Mouse (Mus musculus): ENCODE measurements around the gene Bbs9. TPM values are rescaled to one million over a fixed set of nuclear protein-coding genes. Genes with fewer than 3 reads are reported as not detected.

Gene Bbs9
- polyA plus RNA-seq, 1 experiment, result 17.9 TPM

DNA sequence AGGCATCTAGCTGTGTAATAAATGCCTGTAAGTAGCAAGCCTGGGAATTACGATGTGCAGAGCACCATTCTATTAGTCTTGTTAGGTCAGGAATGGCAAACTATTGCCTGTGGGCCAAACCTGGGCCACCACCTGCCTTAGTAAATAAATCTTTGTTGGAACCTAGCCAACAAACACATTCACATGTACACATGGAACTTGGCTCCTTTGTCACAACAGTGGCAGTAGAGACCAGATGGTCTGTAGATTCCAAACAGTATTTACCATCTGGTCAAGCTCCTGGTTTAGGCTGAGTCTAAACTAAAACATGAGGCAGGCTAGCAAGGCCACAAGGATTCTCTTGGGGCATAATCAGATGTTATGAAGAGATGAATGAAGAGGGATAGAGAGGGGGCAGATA, 399.7 kb downstream of the Bbs9 start:
- TF ChIP-seq CTCF (IDR thresholded peaks at IDR 0.05; ENCODE audit: low read depth, low read length) (no peak), POLR2A (IDR thresholded peaks at IDR 0.05; ENCODE audit: insufficient read depth, low read length) (no peak), EP300 (IDR thresholded peaks at IDR 0.05; ENCODE audit: insufficient read depth, low read depth, low read length) (no peak)
- Histone ChIP-seq H3K4me1 (ENCODE audit: control insufficient read depth, insufficient read depth, low read length) (no peaks in the 10 kb centered on the region), H3K9ac (ENCODE audit: low read depth, poor library complexity, severe bottlenecking) (no peak overlapping the region), H3K27me3 (ENCODE audit: control insufficient read depth, insufficient read depth, low read length, poor library complexity, severe bottlenecking) (no peaks in the 10 kb centered on the region), H3K27ac (ENCODE audit: insufficient read depth, low read length) (no peak overlapping the region), H3K9me3 (replicated peaks; ENCODE audit: control insufficient read depth, insufficient read depth, low read length, poor library complexity, severe bottlenecking) (no peaks in the 10 kb centered on the region), H3K4me3 (ENCODE audit: low read depth, low read length) (no peak overlapping the region), H3K36me3 (ENCODE audit: control insufficient read depth, insufficient read depth, low read length, poor library complexity, severe bottlenecking) (no peaks in the 10 kb centered on the region)

DNA sequence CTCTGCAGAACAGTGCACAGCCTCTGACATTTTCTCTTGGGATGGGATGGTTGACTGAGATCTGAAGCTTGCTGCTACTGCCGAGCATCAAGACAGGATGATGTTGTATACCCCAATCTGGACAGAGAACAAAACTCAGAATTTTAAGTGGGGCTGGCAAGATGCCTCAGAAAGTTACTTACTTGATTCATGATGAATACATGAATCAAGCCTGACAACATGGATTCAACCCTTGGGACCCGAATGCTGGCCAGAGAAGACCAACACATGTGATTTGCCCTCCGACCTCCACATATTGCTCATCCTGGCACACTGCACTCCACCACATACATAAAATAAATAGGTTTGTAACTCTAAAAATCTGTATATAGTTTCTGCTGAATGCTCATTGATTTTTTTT, 403.8 kb downstream of the Bbs9 start:
- Histone ChIP-seq H3K4me3 (ENCODE audit: low read depth, low read length) (no peak overlapping the region), H3K9me3 (replicated peaks; ENCODE audit: control insufficient read depth, insufficient read depth, low read length, poor library complexity, severe bottlenecking) (peaks cover 7% of the 10 kb centered on the region), H3K27ac (ENCODE audit: insufficient read depth, low read length) (no peak overlapping the region), H3K27me3 (ENCODE audit: control insufficient read depth, insufficient read depth, low read length, poor library complexity, severe bottlenecking) (no peaks in the 10 kb centered on the region), H3K36me3 (ENCODE audit: control insufficient read depth, insufficient read depth, low read length, poor library complexity, severe bottlenecking) (no peaks in the 10 kb centered on the region; the same call in 1 of the 2 replicates), H3K4me1 (ENCODE audit: control insufficient read depth, insufficient read depth, low read length) (no peaks in the 10 kb centered on the region), H3K9ac (ENCODE audit: low read depth, poor library complexity, severe bottlenecking) (no peak overlapping the region)
- TF ChIP-seq EP300 (IDR thresholded peaks at IDR 0.05; ENCODE audit: insufficient read depth, low read depth, low read length), result no peak
- no peak for TF ChIP-seq POLR2A (IDR thresholded peaks at IDR 0.05; ENCODE audit: insufficient read depth, low read length)
- no peak for TF ChIP-seq CTCF (IDR thresholded peaks at IDR 0.05; ENCODE audit: low read depth, low read length)

DNA sequence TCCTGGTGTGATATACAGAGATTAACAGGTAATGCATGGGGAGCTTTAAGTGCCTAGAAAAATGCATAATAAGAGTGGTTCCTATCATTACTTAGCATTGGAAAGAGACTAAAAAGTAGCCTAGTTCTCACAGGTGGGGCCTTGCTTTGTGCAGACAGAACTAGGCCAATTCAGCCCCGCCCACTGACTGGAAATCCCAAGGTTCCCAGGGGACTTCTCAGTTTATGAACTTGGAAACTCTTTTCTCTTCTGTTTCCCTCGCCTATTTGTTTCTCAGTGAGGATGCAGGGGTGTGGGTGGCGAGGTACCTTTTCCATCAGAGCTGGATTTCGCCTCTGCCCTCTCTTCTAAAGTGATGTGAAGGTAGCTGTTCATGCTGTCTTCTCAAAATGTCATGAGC, 410.8 kb downstream of the Bbs9 start:
- H3K27me3 ChIP-seq (ENCODE audit: control insufficient read depth, insufficient read depth, low read length, poor library complexity, severe bottlenecking), result no peaks in the 10 kb centered on the region
- H3K4me3 ChIP-seq (ENCODE audit: low read depth, low read length), result no peak overlapping the region
- no peak for TF ChIP-seq CTCF (IDR thresholded peaks at IDR 0.05; ENCODE audit: low read depth, low read length)
- no peak for TF ChIP-seq EP300 (IDR thresholded peaks at IDR 0.05; ENCODE audit: insufficient read depth, low read depth, low read length)
- no peak for TF ChIP-seq POLR2A (IDR thresholded peaks at IDR 0.05; ENCODE audit: insufficient read depth, low read length)

DNA sequence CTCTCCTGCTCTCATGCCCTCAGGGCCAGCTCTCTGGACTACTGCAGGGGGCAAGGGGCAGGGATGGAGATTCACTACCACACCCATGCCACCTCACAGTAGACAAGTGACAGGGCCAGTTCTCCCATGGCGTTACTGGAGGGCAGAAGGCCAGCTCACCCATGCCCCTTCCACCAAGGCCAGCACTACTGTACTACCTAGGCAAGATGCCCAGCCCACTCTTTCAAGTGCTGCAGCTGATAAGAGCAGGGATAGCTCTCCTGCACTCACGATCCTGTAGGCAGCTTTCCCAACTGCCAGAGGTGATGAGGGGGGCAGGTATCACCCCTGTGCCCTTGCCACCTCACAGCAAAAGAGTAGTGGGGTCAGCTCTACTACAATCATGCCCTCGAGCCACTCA, 429.9 kb downstream of the Bbs9 start:
- H3K36me3 ChIP-seq (ENCODE audit: control insufficient read depth, insufficient read depth, low read length, poor library complexity, severe bottlenecking), result no peaks in the 10 kb centered on the region
- H3K27ac ChIP-seq (ENCODE audit: insufficient read depth, low read length), result no peak overlapping the region
- H3K27me3 ChIP-seq (ENCODE audit: control insufficient read depth, insufficient read depth, low read length, poor library complexity, severe bottlenecking), result no peaks in the 10 kb centered on the region
- TF ChIP-seq POLR2A (IDR thresholded peaks at IDR 0.05; ENCODE audit: insufficient read depth, low read length) (no peak), CTCF (IDR thresholded peaks at IDR 0.05; ENCODE audit: low read depth, low read length) (no peak), EP300 (IDR thresholded peaks at IDR 0.05; ENCODE audit: insufficient read depth, low read depth, low read length) (no peak)
- H3K4me3 ChIP-seq (ENCODE audit: low read depth, low read length), result no peak overlapping the region
- no peaks in the 10 kb centered on the region for H3K9me3 ChIP-seq (replicated peaks; ENCODE audit: control insufficient read depth, insufficient read depth, low read length, poor library complexity, severe bottlenecking)
- H3K9ac ChIP-seq (ENCODE audit: low read depth, poor library complexity, severe bottlenecking), result no peak overlapping the region
- H3K4me1 ChIP-seq (ENCODE audit: control insufficient read depth, insufficient read depth, low read length), result no peaks in the 10 kb centered on the region

More for the DNA sequence above, 410.8 kb downstream of the Bbs9 start:
- Histone ChIP-seq H3K27ac (ENCODE audit: insufficient read depth, low read length) (no peak overlapping the region), H3K36me3 (ENCODE audit: control insufficient read depth, insufficient read depth, low read length, poor library complexity, severe bottlenecking) (no peaks in the 10 kb centered on the region; the same call in 1 of the 2 replicates), H3K9ac (ENCODE audit: low read depth, poor library complexity, severe bottlenecking) (no peak overlapping the region), H3K4me1 (ENCODE audit: control insufficient read depth, insufficient read depth, low read length) (no peaks in the 10 kb centered on the region), H3K9me3 (replicated peaks; ENCODE audit: control insufficient read depth, insufficient read depth, low read length, poor library complexity, severe bottlenecking) (peaks cover 7% of the 10 kb centered on the region)

DNA sequence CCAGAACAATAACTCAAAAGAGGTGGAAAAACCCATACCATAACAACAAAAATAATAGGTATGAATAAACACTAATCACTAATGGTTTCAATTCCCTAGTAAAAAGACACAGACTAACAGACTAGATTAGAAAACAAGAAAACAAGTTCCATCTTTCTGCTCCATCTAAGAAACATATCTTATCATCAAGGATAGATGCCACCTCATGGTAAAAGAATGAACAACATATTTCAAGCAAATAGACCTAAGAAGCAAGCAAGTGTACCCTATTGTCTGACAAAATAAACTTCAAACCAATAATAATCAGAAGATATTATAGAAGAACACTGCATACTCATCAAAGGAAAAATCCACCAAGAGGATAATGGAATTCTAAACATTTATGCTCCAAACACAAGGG, 441.3 kb downstream of the Bbs9 start:
- no peaks in the 10 kb centered on the region for H3K36me3 ChIP-seq (ENCODE audit: control insufficient read depth, insufficient read depth, low read length, poor library complexity, severe bottlenecking)
- no peaks in the 10 kb centered on the region for H3K4me1 ChIP-seq (ENCODE audit: control insufficient read depth, insufficient read depth, low read length)
- TF ChIP-seq CTCF (IDR thresholded peaks at IDR 0.05; ENCODE audit: low read depth, low read length) (no peak), POLR2A (IDR thresholded peaks at IDR 0.05; ENCODE audit: insufficient read depth, low read length) (no peak), EP300 (IDR thresholded peaks at IDR 0.05; ENCODE audit: insufficient read depth, low read depth, low read length) (no peak)
- H3K9ac ChIP-seq (ENCODE audit: low read depth, poor library complexity, severe bottlenecking), result no peak overlapping the region
- no peaks in the 10 kb centered on the region for H3K27me3 ChIP-seq (ENCODE audit: control insufficient read depth, insufficient read depth, low read length, poor library complexity, severe bottlenecking)
- H3K4me3 ChIP-seq (ENCODE audit: low read depth, low read length), result no peak overlapping the region
- H3K27ac ChIP-seq (ENCODE audit: insufficient read depth, low read length), result no peak overlapping the region
- no peaks in the 10 kb centered on the region for H3K9me3 ChIP-seq (replicated peaks; ENCODE audit: control insufficient read depth, insufficient read depth, low read length, poor library complexity, severe bottlenecking)

DNA sequence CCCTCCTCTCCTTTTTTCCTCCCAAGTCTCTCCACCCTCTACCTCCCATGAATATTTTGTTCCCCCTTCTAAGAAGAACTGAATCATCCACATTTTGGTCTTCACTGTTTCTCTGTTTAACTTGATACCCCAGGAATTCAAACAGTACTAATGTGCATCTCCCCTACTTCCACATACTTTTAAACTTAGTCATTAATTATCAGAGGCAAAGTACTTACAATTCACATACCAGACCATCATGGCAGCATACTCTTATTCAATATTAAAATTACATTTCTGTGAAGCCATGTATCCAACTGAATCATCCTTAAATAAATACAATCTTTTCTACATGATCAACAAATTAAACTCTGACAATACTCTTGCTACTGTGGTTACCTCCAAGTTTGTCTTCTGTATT, 460.1 kb downstream of the Bbs9 start:
- Histone ChIP-seq H3K4me1 (ENCODE audit: control insufficient read depth, insufficient read depth, low read length) (no peaks in the 10 kb centered on the region), H3K27me3 (ENCODE audit: control insufficient read depth, insufficient read depth, low read length, poor library complexity, severe bottlenecking) (no peaks in the 10 kb centered on the region), H3K9ac (ENCODE audit: low read depth, poor library complexity, severe bottlenecking) (no peak overlapping the region), H3K27ac (ENCODE audit: insufficient read depth, low read length) (no peak overlapping the region), H3K36me3 (ENCODE audit: control insufficient read depth, insufficient read depth, low read length, poor library complexity, severe bottlenecking) (no peaks in the 10 kb centered on the region), H3K4me3 (ENCODE audit: low read depth, low read length) (no peak overlapping the region), H3K9me3 (replicated peaks; ENCODE audit: control insufficient read depth, insufficient read depth, low read length, poor library complexity, severe bottlenecking) (no peaks in the 10 kb centered on the region)
- TF ChIP-seq CTCF (IDR thresholded peaks at IDR 0.05; ENCODE audit: low read depth, low read length) (no peak), EP300 (IDR thresholded peaks at IDR 0.05; ENCODE audit: insufficient read depth, low read depth, low read length) (no peak), POLR2A (IDR thresholded peaks at IDR 0.05; ENCODE audit: insufficient read depth, low read length) (no peak)

Other genes with a start within 250 kb of the Bbs9 start
- 10.8 and 11.4 TPM in 2 replicates for gene Zfp599, start 215.8 kb upstream of the Bbs9 start, polyA plus RNA-seq (2011; ENCODE audit: insufficient read depth, insufficient read length, low read depth, missing spikeins)
- gene Zfp810, start 168.1 kb upstream of the Bbs9 start, polyA plus RNA-seq (2011; ENCODE audit: insufficient read depth, insufficient read length, low read depth, missing spikeins), result 8.4 and 10.7 TPM in 2 replicates
- 155 and 169 TPM in 2 replicates for gene Anln, start 86.5 kb upstream of the Bbs9 start, polyA plus RNA-seq (2011; ENCODE audit: insufficient read depth, insufficient read length, low read depth, missing spikeins)
- 2.7 and 3.8 TPM in 2 replicates for gene 9530077C05Rik, start 64.2 kb upstream of the Bbs9 start, polyA plus RNA-seq (2011; ENCODE audit: insufficient read depth, insufficient read length, low read depth, missing spikeins)
- not detected in 2 replicates for gene Gm17545, start 21.4 kb upstream of the Bbs9 start, polyA plus RNA-seq (2011; ENCODE audit: insufficient read depth, insufficient read length, low read depth, missing spikeins)
- gene Rp9, start 6.0 kb upstream of the Bbs9 start, polyA plus RNA-seq (2011; ENCODE audit: insufficient read depth, insufficient read length, low read depth, missing spikeins), result 41.5 and 42.8 TPM in 2 replicates

Data from ES-Bruce4 (cell line).